Mouse (Mus musculus) cerebellum, adult 2 months (tissue): ENCODE measurements around the gene Tcf20. TPM values are rescaled to one million over a fixed set of nuclear protein-coding genes. Genes with fewer than 3 reads are reported as not detected.

Source experiments
- DNase-seq, 2 experiments: peaks; one replicate each; pipeline ENCODE4 v3.0.0; 2021
- H3K27ac ChIP-seq: fragments of 200-500 bp; 2 replicates; pipeline ENCODE4 v1.5.1; 2012; ENCODE audit warnings: low read length, control low read depth, inconsistent platforms; ENCODE audit not compliant: insufficient read depth
- H3K27me3 ChIP-seq: fragments of 200-500 bp; 2 replicates; pipeline ENCODE4 v1.6.1; 2012; ENCODE audit warnings: inconsistent platforms, mild to moderate bottlenecking, low read length, moderate library complexity; ENCODE audit not compliant: control insufficient read depth, insufficient read depth
- H3K4me1 ChIP-seq: fragments of 200-500 bp; 2 replicates; pipeline ENCODE4 v1.6.1; 2011; ENCODE audit warnings: low read length; ENCODE audit not compliant: control insufficient read depth, insufficient read depth
- H3K4me3 ChIP-seq: fragments of 200-500 bp; replicated peaks from 2 replicates; pipeline ENCODE3; 2011; ENCODE audit warnings: mild to moderate bottlenecking, low read depth, low read length, control low read depth; ENCODE audit not compliant: insufficient read depth
- CTCF ChIP-seq: fragments of 200-500 bp; IDR thresholded peaks from 2 replicates; pipeline ENCODE4 v1.5.1; 2011; ENCODE audit warnings: low read depth, mild to moderate bottlenecking, control low read depth, low read length, moderate library complexity, borderline replicate concordance; ENCODE audit not compliant: insufficient read depth
- POLR2A ChIP-seq: fragments of 200-500 bp; IDR thresholded peaks from 2 replicates; pipeline ENCODE4 v1.6.1; 2011; ENCODE audit warnings: low read length, control low read depth, borderline replicate concordance; ENCODE audit not compliant: insufficient read depth
- WGBS: fragments of 180-500 bp; shearing (Covaris S2); methylation state at CpG from one replicate; pipeline ENCODE4 v1.1.7; 2018; 5-methylcytosine and 5-hydroxymethylcytosine counted together
- polyA plus RNA-seq: library from polyadenylated mRNA; depleted of rRNA; stranded (reverse); fragments of >200 nt; gene quantifications from 2 replicates; pipeline ENCODE4 v1.2.3, GENCODE M21; 2012; rRNA removed

Gene Tcf20
- 25.0 and 25.8 TPM in 2 replicates for polyA plus RNA-seq

GRCm38 (mm10) chr15:82987732-82988112 lies at the start of gene Tcf20:
Tcf20 (minus strand) TSS chr15:82987872.
- TF ChIP-seq CTCF (no peak), POLR2A (no peak)
- H3K4me3 ChIP-seq: peak within 1 kb of the TSS; percentile 39
- H3K27ac ChIP-seq: no peak within 1 kb of the TSS
- WGBS: under 1% methylated on average over 20 of the region's 20 CpGs
- peaks cover 19% of the 10 kb centered on the region for H3K4me1 ChIP-seq
- H3K27me3 ChIP-seq: no peaks in the 10 kb centered on the region; the same call in 1 of the 2 replicates
- peak; percentile 77 to 78 for DNase-seq

DNA sequence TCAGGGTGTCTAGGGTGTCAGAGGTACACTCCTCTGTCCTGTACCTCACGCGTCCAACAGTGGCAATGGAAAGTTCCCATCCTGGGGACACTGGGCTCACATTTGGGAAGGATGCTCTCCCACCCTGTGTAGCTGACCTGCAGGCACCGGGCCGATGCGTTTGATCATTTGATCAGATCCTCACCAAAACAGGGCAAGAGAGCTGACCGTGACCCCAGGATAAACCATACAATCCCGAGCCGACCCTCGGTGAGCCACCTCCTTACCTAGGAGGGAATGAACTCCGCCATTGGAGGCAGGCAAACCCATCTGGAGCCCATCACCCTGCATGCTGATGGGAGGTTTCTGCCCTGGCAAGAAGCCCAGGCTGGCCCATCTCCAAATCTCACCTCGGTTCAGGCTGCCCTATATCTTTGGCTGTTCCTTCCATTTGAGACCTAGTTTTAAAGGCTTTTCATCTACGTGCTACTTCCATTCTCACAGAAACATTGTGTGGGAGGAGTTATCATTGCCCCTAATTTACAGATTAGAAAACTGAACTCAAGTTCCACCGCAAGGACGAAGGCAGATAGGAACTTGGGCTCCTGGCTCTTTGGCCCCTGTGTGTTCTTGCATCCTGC lies 49.3 kb upstream of the Tcf20 start:
- no peaks in the 10 kb centered on the region; the same call in 1 of the 2 replicates for H3K27me3 ChIP-seq
- peak; percentile 64 to 65 for DNase-seq
- H3K4me1 ChIP-seq: peaks cover 18% of the 10 kb centered on the region
- no peak overlapping the region for H3K4me3 ChIP-seq
- no peak overlapping the region for H3K27ac ChIP-seq
- TF ChIP-seq POLR2A: no peak
- TF ChIP-seq CTCF: no peak
- WGBS: 30% methylated on average over 14 of the region's 14 CpGs

GRCm38 (mm10) chr15:83036089-83036488 lies 48.4 kb upstream of the Tcf20 start:
- Histone ChIP-seq H3K27ac (no peak overlapping the region), H3K27me3 (no peaks in the 10 kb centered on the region; the same call in 1 of the 2 replicates), H3K4me1 (peaks cover 18% of the 10 kb centered on the region), H3K4me3 (no peak overlapping the region)
- 82% methylated on average over 7 of the region's 7 CpGs for WGBS
- no peak for DNase-seq
- TF ChIP-seq CTCF: no peak
- TF ChIP-seq POLR2A: no peak

DNA sequence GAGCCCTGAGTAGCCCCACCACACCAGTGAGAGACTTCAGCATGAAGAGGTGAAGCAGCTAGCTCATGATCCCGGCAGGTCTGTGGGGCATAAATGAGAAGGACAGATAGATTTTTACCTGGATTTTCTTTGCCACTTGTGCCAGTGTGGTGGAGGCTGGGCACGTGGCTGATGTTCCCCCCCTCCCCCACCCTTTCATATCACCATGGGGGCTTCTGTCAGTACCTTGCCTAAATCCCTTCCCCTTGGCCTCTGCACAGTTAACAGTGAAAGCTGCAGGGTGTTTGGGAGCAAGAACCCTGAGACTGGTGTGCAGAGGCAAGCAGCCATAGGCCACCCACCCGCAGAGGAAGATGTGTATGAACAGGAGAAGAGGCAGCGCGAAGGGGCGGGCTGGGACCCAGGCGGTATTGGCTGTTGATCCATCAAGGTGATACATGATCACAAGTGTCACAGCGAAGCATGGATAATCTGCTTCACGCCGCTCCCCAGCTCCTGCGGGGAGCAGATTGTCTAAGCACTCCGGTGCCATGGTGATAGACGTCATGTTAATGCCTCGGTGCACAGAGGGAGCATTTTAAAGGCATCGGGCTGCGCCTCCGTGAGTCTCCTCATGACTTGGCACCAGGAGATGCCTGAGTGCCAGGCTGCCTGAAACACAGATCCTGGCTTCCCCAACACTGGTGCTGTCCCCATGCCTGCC lies 46.8 kb upstream of the Tcf20 start:
- Histone ChIP-seq H3K4me1 (peaks cover 18% of the 10 kb centered on the region), H3K27me3 (no peaks in the 10 kb centered on the region; the same call in 1 of the 2 replicates), H3K27ac (no peak overlapping the region), H3K4me3 (no peak overlapping the region)
- peak; percentile 65 to 83 for DNase-seq
- no peak for TF ChIP-seq POLR2A
- no peak for TF ChIP-seq CTCF
- 6% methylated on average over 17 of the region's 17 CpGs for WGBS

DNA sequence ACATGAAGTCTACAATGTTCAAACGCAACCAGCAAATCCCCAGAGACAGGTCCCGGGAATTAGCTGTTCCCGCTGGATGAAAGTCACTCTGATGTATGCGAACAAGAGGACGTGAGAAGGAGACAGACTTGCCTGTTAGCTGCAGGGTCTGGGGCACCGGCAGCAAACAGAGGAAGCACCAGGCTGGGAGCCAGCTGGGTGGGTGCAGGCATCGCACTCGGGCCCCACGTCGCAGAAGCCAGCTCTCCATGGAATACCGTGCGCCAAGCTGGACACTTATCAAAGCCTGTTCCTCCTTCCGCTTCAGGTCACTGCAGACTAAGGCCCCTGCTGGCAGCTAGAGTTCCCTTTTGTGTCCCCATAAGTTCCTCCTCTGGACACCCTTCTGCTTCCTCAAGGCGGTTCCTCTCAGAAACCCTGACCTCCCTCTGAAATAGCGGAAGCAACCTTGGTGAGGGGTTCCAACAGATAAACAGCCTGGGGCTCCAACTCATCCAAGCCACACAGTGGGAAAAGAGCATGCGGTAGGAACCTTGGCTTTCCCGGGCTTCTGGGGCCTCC lies 45.4 kb upstream of the Tcf20 start, which contains the start of gene Nfam1:
TSS of gene Nfam1 (minus strand) at position 326 of the 561 bp plus-strand sequence.
- DNase-seq: no peak
- no peak within 1 kb of the TSS for H3K4me3 ChIP-seq
- WGBS: 48% methylated on average over 17 of the region's 17 CpGs
- H3K27ac ChIP-seq: no peak within 1 kb of the TSS
- no peaks in the 10 kb centered on the region; the same call in 1 of the 2 replicates for H3K27me3 ChIP-seq
- H3K4me1 ChIP-seq: peaks cover 18% of the 10 kb centered on the region
- TF ChIP-seq CTCF (no peak), POLR2A (no peak)

- H3K4me1 ChIP-seq: peaks cover 12% of the 10 kb centered on the region
- no peak overlapping the region for H3K27ac ChIP-seq
- no peak for TF ChIP-seq POLR2A
- TF ChIP-seq CTCF: no peak
- DNase-seq: no peak
- no peak overlapping the region for H3K4me3 ChIP-seq
- WGBS: 69% methylated on average over 4 of the region's 4 CpGs
- H3K27me3 ChIP-seq: no peaks in the 10 kb centered on the region; the same call in 1 of the 2 replicates
Observed at GRCm38 (mm10) chr15:83030884-83031283, 43.2 kb upstream of the Tcf20 start.

GRCm38 (mm10) chr15:83029725-83030718 lies 42.4 kb upstream of the Tcf20 start:
- H3K27ac ChIP-seq: no peak overlapping the region
- TF ChIP-seq CTCF: no peak
- TF ChIP-seq POLR2A: no peak
- no peak for DNase-seq
- peaks cover 7% of the 10 kb centered on the region for H3K4me1 ChIP-seq
- H3K4me3 ChIP-seq: no peak overlapping the region
- 80% methylated on average over 11 of the region's 11 CpGs for WGBS
- H3K27me3 ChIP-seq: no peaks in the 10 kb centered on the region; the same call in 1 of the 2 replicates
